In genomic region chr3:103850644-103851363, GRCm38 (mm10) we compare ENCODE assay signal across 15 mouse cellular contexts. TPM values are rescaled to one million over a fixed set of nuclear protein-coding genes. Genes with fewer than 3 reads are reported as not detected.
DNase-seq lines count a peak whose midpoint lies in the region; ATAC-seq and TF ChIP-seq lines count a peak whose summit lies in the region.
"Had no signal": no experiment of that assay in that cellular context is flagged by ENCODE, and none has a peak within 500 bp of the region (broad histone marks: within the 10 kb centered on the region; RNA-seq: fewer than 3 reads in every experiment).

No protein-coding gene starts in this region.

- H3K27me3 ChIP-seq in MEL (ENCODE audit: control insufficient read depth in 1 of 2, insufficient read depth in 2 of 2, low read length in 2 of 2), result no peaks in the 10 kb centered on the region
- H3K27me3 ChIP-seq in lung, postnatal 0 days (replicated peaks; ENCODE audit: insufficient read depth, low read length), result no peaks in the 10 kb centered on the region
- H3K27me3 ChIP-seq: forebrain, embryonic 13.5 days; neural tube, embryonic 13.5 days had no signal

- WGBS in lung, postnatal 0 days, result 65% methylated on average over 9 of the region's 9 CpGs

- no peak for TF ChIP-seq CTCF in MEL (IDR thresholded peaks at IDR 0.05 in 2 of 3, conservative IDR thresholded peaks at IDR 0.05 in 1 of 3; ENCODE audit: control insufficient read depth in 1 of 3, insufficient read depth in 1 of 3, low read depth in 2 of 3, low read length in 3 of 3, poor library complexity in 1 of 3, severe bottlenecking in 1 of 3)
- no peak for TF ChIP-seq CTCF in lung, postnatal 0 days (IDR thresholded peaks at IDR 0.05)

- H3K4me1 ChIP-seq in MEL (ENCODE audit: control insufficient read depth in 1 of 2, insufficient read depth in 2 of 2, low read length in 2 of 2), result peaks cover 0 to 5% of the 10 kb centered on the region in 2 experiments; a peak in 2 of 4 replicates
- no peaks in the 10 kb centered on the region for H3K4me1 ChIP-seq in lung, postnatal 0 days (ENCODE audit: insufficient read depth, low read depth, low read length)
- H3K4me1 ChIP-seq: forebrain, embryonic 13.5 days; neural tube, embryonic 13.5 days had no signal

- ATAC-seq in CD4-positive, CD25-positive, alpha-beta regulatory T cell, adult 4 months, result peak; percentile 52
- ATAC-seq in lung, postnatal 0 days, result no peak
- ATAC-seq: forebrain, embryonic 13.5 days had no signal

- TF ChIP-seq POLR2A in MEL (IDR thresholded peaks at IDR 0.05; ENCODE audit: control insufficient read depth in 1 of 2, insufficient read depth in 1 of 2, low read depth in 1 of 2, low read length in 2 of 2, poor library complexity in 1 of 2), result no peak

- no peak overlapping the region for H3K4me2 ChIP-seq in lung, postnatal 0 days (replicated peaks; ENCODE audit: low read depth, low read length)
- H3K4me2 ChIP-seq: forebrain, embryonic 13.5 days; neural tube, embryonic 13.5 days had no signal

- no peak for TF ChIP-seq RAD21 in MEL (IDR thresholded peaks at IDR 0.05; ENCODE audit: low read depth, low read length)

- H3K4me3 ChIP-seq in MEL (ENCODE audit: control insufficient read depth in 1 of 2, insufficient read depth in 1 of 2, low read depth in 2 of 2, low read length in 2 of 2), result no peak overlapping the region
- H3K4me3 ChIP-seq in lung, postnatal 0 days (ENCODE audit: low read depth, low read length), result no peak overlapping the region
- H3K4me3 ChIP-seq: forebrain, embryonic 13.5 days; left cerebral cortex, adult 2 months; neural tube, embryonic 13.5 days had no signal

- peak; percentile 17 for DNase-seq in MEL (ENCODE audit: low read depth, low spot score)
- peak; percentile 89 to 92 for DNase-seq in cerebellum, postnatal 10 days
- DNase-seq in kidney, postnatal 36 days, result peak; percentile 50 to 54
- DNase-seq in lung, postnatal 0 days (ENCODE audit: low spot score), result no peak
- no peak for DNase-seq in embryo, embryonic 9.5 days (ENCODE audit: extremely low spot score)
- DNase-seq in adrenal gland, postnatal 25 days, result no peak
- DNase-seq: gastrocnemius, postnatal 25 days; right cerebral cortex, adult 18-20 months had no signal

- TF ChIP-seq EP300 in MEL (IDR thresholded peaks at IDR 0.05; ENCODE audit: low read depth in 1 of 2, low read length in 2 of 2), result no peak
- TF ChIP-seq EP300 in lung, postnatal 0 days (IDR thresholded peaks at IDR 0.05), result no peak

- no peak overlapping the region for H3K9ac ChIP-seq in MEL (ENCODE audit: control insufficient read depth, low read depth, low read length, poor library complexity, severe bottlenecking)
- H3K9ac ChIP-seq in lung, postnatal 0 days (replicated peaks; ENCODE audit: low read depth), result no peak overlapping the region
- H3K9ac ChIP-seq: forebrain, embryonic 13.5 days; liver, embryonic 14.5 days; neural tube, embryonic 13.5 days had no signal

- peaks cover 0 to 5% of the 10 kb centered on the region in 2 experiments; a peak in 2 of 4 replicates for H3K36me3 ChIP-seq in MEL (ENCODE audit: control insufficient read depth in 1 of 2, insufficient read depth in 2 of 2, low read length in 2 of 2)
- no peaks in the 10 kb centered on the region for H3K36me3 ChIP-seq in lung, postnatal 0 days (ENCODE audit: insufficient read depth, low read length)
- H3K36me3 ChIP-seq: neural tube, embryonic 13.5 days had no signal

- H3K9me3 ChIP-seq in MEL (replicated peaks; ENCODE audit: insufficient read depth, low read length), result no peaks in the 10 kb centered on the region
- no peaks in the 10 kb centered on the region for H3K9me3 ChIP-seq in lung, postnatal 0 days (ENCODE audit: low read length)
- H3K9me3 ChIP-seq: forebrain, embryonic 13.5 days; neural tube, embryonic 13.5 days had no signal

- H3K79me2 ChIP-seq in MEL (ENCODE audit: control insufficient read depth, insufficient read depth, low read length, poor library complexity), result no peaks in the 10 kb centered on the region

- no peak overlapping the region for H3K27ac ChIP-seq in MEL (ENCODE audit: control insufficient read depth, low read depth, low read length)
- no peak overlapping the region for H3K27ac ChIP-seq in lung, postnatal 0 days (ENCODE audit: low read length)
- H3K27ac ChIP-seq: forebrain, embryonic 13.5 days; left cerebral cortex, adult 2 months; liver, embryonic 14.5 days; neural tube, embryonic 13.5 days had no signal

TF ChIP-seq in MEL, 35 proteins besides CTCF, POLR2A, EP300 and RAD21:
- TF ChIP-seq POLR2AphosphoS2 (IDR thresholded peaks at IDR 0.05; ENCODE audit: low read length), result no peak
- TF ChIP-seq CHD2 (IDR thresholded peaks at IDR 0.05; ENCODE audit: low read length), result no peak
- no peak for TF ChIP-seq UBTF (IDR thresholded peaks at IDR 0.05; ENCODE audit: borderline replicate concordance, insufficient read depth, low read depth, low read length)
- no peak for TF ChIP-seq USF1 (IDR thresholded peaks at IDR 0.05; ENCODE audit: low read depth, low read length)
- TF ChIP-seq ELF1 (IDR thresholded peaks at IDR 0.05; ENCODE audit: low read depth, low read length), result no peak
- TF ChIP-seq HCFC1 (IDR thresholded peaks at IDR 0.05; ENCODE audit: low read depth, low read length), result no peak
- TF ChIP-seq TAL1 (IDR thresholded peaks at IDR 0.05; ENCODE audit: low read length), result no peak
- no peak for TF ChIP-seq SMC3 (IDR thresholded peaks at IDR 0.05; ENCODE audit: low read depth, low read length)
- TF ChIP-seq BHLHE40 (IDR thresholded peaks at IDR 0.05; ENCODE audit: borderline replicate concordance, low read depth, low read length), result no peak
- TF ChIP-seq GABPA (IDR thresholded peaks at IDR 0.05; ENCODE audit: low read depth, low read length), result no peak
TF ChIP-seq in MEL: peak in this region for 0.

RNA-seq across cellular contexts. Expression of gene Ptpn22, which starts 8.8 kb away (rescaled TPM):
- polyA plus RNA-seq in CD4-positive, CD25-positive, alpha-beta regulatory T cell, adult 4 months (2017; shearing (Covaris generic)), result 100 to 1,000 TPM; 350 to 445 TPM
- total RNA-seq in MEL (2012; rRNA removed), result 0.10 TPM in 1 of 2 replicates, not detected in the other
- under 1 TPM in 1 of 2 experiments, not detected in 1; 0.06 TPM for polyA plus RNA-seq in MEL (2012; ENCODE audit: insufficient read depth in 1 of 2, insufficient read length in 2 of 2, low read depth in 1 of 2, low replicate concordance in 2 of 2, missing spikeins in 1 of 2)
- 1.5 and 2.4 TPM in 2 replicates for polyA plus RNA-seq in lung, postnatal 0 days (2015; fragmentation: Nextera tagmentation; extraction: Ambion mirVana)
- total RNA-seq in adrenal gland, postnatal 25 days (2021), result 1.1 TPM in 1 of 2 replicates, not detected in the other

RNA-seq across cellular contexts. Expression of gene Bcl2l15, which starts 18.4 kb away (rescaled TPM):
- 1 to 10 TPM; 6.2 to 8.6 TPM for polyA plus RNA-seq in CD4-positive, CD25-positive, alpha-beta regulatory T cell, adult 4 months (2017; shearing (Covaris generic))
- total RNA-seq in MEL (2012; rRNA removed), result not detected in 2 replicates
- polyA plus RNA-seq in MEL (2012; ENCODE audit: insufficient read depth in 1 of 2, insufficient read length in 2 of 2, low read depth in 1 of 2, low replicate concordance in 2 of 2, missing spikeins in 1 of 2), result under 1 TPM in 1 of 2 experiments, not detected in 1; 0.11 TPM
- polyA plus RNA-seq in lung, postnatal 0 days (2015; fragmentation: Nextera tagmentation; extraction: Ambion mirVana), result 0.31 and 0.88 TPM in 2 replicates
- 0.70 TPM in 1 of 2 replicates, not detected in the other for total RNA-seq in adrenal gland, postnatal 25 days (2021)
- total RNA-seq: heart, postnatal 25 days had no signal
- polyA plus RNA-seq: embryonic facial prominence, embryonic 11.5 days had no signal

RNA-seq across cellular contexts. Expression of gene Gm43064, which starts 41.4 kb away (rescaled TPM):
- under 1 TPM in 1 of 2 experiments, not detected in 1; 0.52 TPM for polyA plus RNA-seq in CD4-positive, CD25-positive, alpha-beta regulatory T cell, adult 4 months (2017; shearing (Covaris generic))
- total RNA-seq in MEL (2012; rRNA removed), result 0.50 TPM in 1 of 2 replicates, not detected in the other
- under 1 TPM in 1 of 2 experiments, not detected in 1; 0.14 TPM for polyA plus RNA-seq in MEL (2012; ENCODE audit: insufficient read depth in 1 of 2, insufficient read length in 2 of 2, low read depth in 1 of 2, low replicate concordance in 2 of 2, missing spikeins in 1 of 2)
- polyA plus RNA-seq in lung, postnatal 0 days (2015; fragmentation: Nextera tagmentation; extraction: Ambion mirVana), result 0.31 TPM in 1 of 2 replicates, not detected in the other
- 0.21 TPM in 1 of 2 replicates, not detected in the other for total RNA-seq in adrenal gland, postnatal 25 days (2021)
- total RNA-seq: heart, postnatal 25 days had no signal
- polyA plus RNA-seq: embryonic facial prominence, embryonic 11.5 days; forebrain, embryonic 13.5 days had no signal

RNA-seq across cellular contexts. Expression of gene Ap4b1, which starts 41.5 kb away (rescaled TPM):
- 10 to 100 TPM; 20.6 to 31.7 TPM for polyA plus RNA-seq in CD4-positive, CD25-positive, alpha-beta regulatory T cell, adult 4 months (2017; shearing (Covaris generic))
- 14.2 and 15.1 TPM in 2 replicates for total RNA-seq in MEL (2012; rRNA removed)
- 10 to 100 TPM in 1 of 2 experiments, not detected in 1; 20.2 TPM for polyA plus RNA-seq in MEL (2012; ENCODE audit: insufficient read depth in 1 of 2, insufficient read length in 2 of 2, low read depth in 1 of 2, low replicate concordance in 2 of 2, missing spikeins in 1 of 2)
- 15.1 and 16.3 TPM in 2 replicates for polyA plus RNA-seq in lung, postnatal 0 days (2015; fragmentation: Nextera tagmentation; extraction: Ambion mirVana)
- 19.6 and 23.5 TPM in 2 replicates for total RNA-seq in adrenal gland, postnatal 25 days (2021)

RNA-seq across cellular contexts. Expression of gene Dclre1b, which starts 41.6 kb away (rescaled TPM):
- polyA plus RNA-seq in CD4-positive, CD25-positive, alpha-beta regulatory T cell, adult 4 months (2017; shearing (Covaris generic)), result 10 to 100 TPM; 17.5 to 19.5 TPM
- 9.8 and 11.2 TPM in 2 replicates for total RNA-seq in MEL (2012; rRNA removed)
- 10 to 100 TPM in 1 of 2 experiments, not detected in 1; 25.3 TPM for polyA plus RNA-seq in MEL (2012; ENCODE audit: insufficient read depth in 1 of 2, insufficient read length in 2 of 2, low read depth in 1 of 2, low replicate concordance in 2 of 2, missing spikeins in 1 of 2)
- 15.6 and 18.0 TPM in 2 replicates for polyA plus RNA-seq in lung, postnatal 0 days (2015; fragmentation: Nextera tagmentation; extraction: Ambion mirVana)
- 11.3 and 13.4 TPM in 2 replicates for total RNA-seq in adrenal gland, postnatal 25 days (2021)

Comparison
In these comparisons a context has a peak if more than half of its experiments do, and no peak if none do; other contexts are left out.
1. DNase-seq: peak in MEL (single experiment), cerebellum, postnatal 10 days (2 of 2) and kidney, postnatal 36 days (2 of 2); none in lung, postnatal 0 days (single experiment), embryo, embryonic 9.5 days (single experiment) and adrenal gland, postnatal 25 days (single experiment).
2. RNA of gene Ptpn22, which starts 8.8 kb away (polyA plus RNA-seq): 350 to 445 TPM in CD4-positive, CD25-positive, alpha-beta regulatory T cell, adult 4 months; 1.5 to 2.4 TPM in lung, postnatal 0 days and 0.06 TPM in MEL; every median in the first group is over 100 times any median in the second.